Mouse (Mus musculus) lung, embryonic 14.5 days (tissue): ENCODE measurements at regions not wholly inside any gene's neighbourhood (a gene's known extent, or its start where the extent isn't known, plus 50 kb on each side); places are given as distances from the start of the nearest gene placed in this dataset.
A peak's percentile ranks its signal among the peaks of the same experiment; 100 is the strongest.

ENCODE experiments used
- ATAC-seq: fragments of 200-750 bp; cut with Nextera tagmentation; 2 replicates; pipeline ENCODE4 v1.8.0; 2017; ENCODE audit warnings: mild to moderate bottlenecking, moderate TSS enrichment, moderate library complexity; ENCODE audit not compliant: insufficient read depth
- DNase-seq: peaks from one replicate; pipeline ENCODE4 v3.0.0-alpha.2; 2015
- H3K27ac ChIP-seq: fragments of 300-500 bp; sonication (generic); 2 replicates; pipeline ENCODE4 v1.5.1; 2014; ENCODE audit warnings: low read depth, mild to moderate bottlenecking, moderate library complexity
- H3K27me3 ChIP-seq: fragments of 300-500 bp; sonication (generic); 2 replicates; pipeline ENCODE4 v1.6.1; 2014; ENCODE audit warnings: low read length, control low read depth; ENCODE audit not compliant: insufficient read depth
- H3K36me3 ChIP-seq: fragments of 300-500 bp; sonication (generic); 2 replicates; pipeline ENCODE4 v1.6.1; 2014; ENCODE audit warnings: control low read depth; ENCODE audit not compliant: insufficient read depth
- H3K4me1 ChIP-seq: fragments of 300-500 bp; sonication (generic); 2 replicates; pipeline ENCODE4 v1.6.1; 2014; ENCODE audit warnings: antibody characterized with exemption, control low read depth; ENCODE audit not compliant: insufficient read depth
- H3K4me2 ChIP-seq: fragments of 300-500 bp; sonication (generic); 2 replicates; pipeline ENCODE4 v1.6.1; 2014; ENCODE audit warnings: mild to moderate bottlenecking
- H3K4me3 ChIP-seq: fragments of 300-500 bp; sonication (generic); 2 replicates; pipeline ENCODE4 v1.5.1; 2014; ENCODE audit warnings: low read depth, low read length
- H3K9ac ChIP-seq: fragments of 300-500 bp; sonication (generic); 2 replicates; pipeline ENCODE4 v1.6.1; 2014
- H3K9me3 ChIP-seq: fragments of 300-500 bp; sonication (generic); 2 replicates; pipeline ENCODE4 v1.6.1; 2016; ENCODE audit warnings: low read depth, low read length, control low read depth
- CTCF ChIP-seq: IDR thresholded peaks from 2 replicates; pipeline ENCODE4 v1.5.1; 2016; ENCODE audit warnings: antibody characterized with exemption, low read depth
- WGBS: fragments of 180-500 bp; shearing (Covaris S2); extraction: QIAGEN DNeasy Blood & Tissue Kit; methylation state at CpG from one replicate; pipeline ENCODE4 v1.1.7; 2014; 5-methylcytosine and 5-hydroxymethylcytosine counted together

- ATAC-seq = no peak
- no peak for DNase-seq
- TF ChIP-seq CTCF = no peak
- Histone ChIP-seq H3K4me1 (no peaks in the 10 kb centered on the region), H3K27ac (no peak overlapping the region), H3K9ac (no peak overlapping the region), H3K4me3 (no peak overlapping the region), H3K27me3 (no peaks in the 10 kb centered on the region), H3K4me2 (no peak overlapping the region), H3K9me3 (no peaks in the 10 kb centered on the region), H3K36me3 (no peaks in the 10 kb centered on the region)
- 66% methylated on average over 3 of the region's 3 CpGs for WGBS
These were observed 80.1 kb upstream of the Ndufb6 start for GRCm38 (mm10) chr4:40359307-40359706.

- DNase-seq = no peak
- ATAC-seq = no peak
These were observed 78.0 kb upstream of the Ndufb6 start for GRCm38 (mm10) chr4:40357088-40357853.

GRCm38 (mm10) chr4:40355791-40356450, 76.7 kb upstream of the Ndufb6 start:
- Histone ChIP-seq H3K4me2 (no peak overlapping the region), H3K9me3 (no peaks in the 10 kb centered on the region), H3K4me1 (no peaks in the 10 kb centered on the region), H3K9ac (no peak overlapping the region), H3K27me3 (no peaks in the 10 kb centered on the region), H3K4me3 (no peak overlapping the region), H3K27ac (no peak overlapping the region), H3K36me3 (no peaks in the 10 kb centered on the region)
- no peak for TF ChIP-seq CTCF
- DNase-seq (no peak), ATAC-seq (no peak)
- 87% methylated on average over 3 of the region's 3 CpGs for WGBS

More at GRCm38 (mm10) chr4:40357088-40357853, 78.0 kb upstream of the Ndufb6 start:
- no peak for TF ChIP-seq CTCF
- no peaks in the 10 kb centered on the region for H3K9me3 ChIP-seq
- H3K36me3 ChIP-seq = no peaks in the 10 kb centered on the region
- H3K4me2 ChIP-seq = no peak overlapping the region
- H3K27ac ChIP-seq = no peak overlapping the region
- no peak overlapping the region for H3K4me3 ChIP-seq
- H3K9ac ChIP-seq = no peak overlapping the region
- 54% methylated on average over 7 of the region's 7 CpGs for WGBS
- H3K4me1 ChIP-seq = no peaks in the 10 kb centered on the region
- no peaks in the 10 kb centered on the region for H3K27me3 ChIP-seq

DNA sequence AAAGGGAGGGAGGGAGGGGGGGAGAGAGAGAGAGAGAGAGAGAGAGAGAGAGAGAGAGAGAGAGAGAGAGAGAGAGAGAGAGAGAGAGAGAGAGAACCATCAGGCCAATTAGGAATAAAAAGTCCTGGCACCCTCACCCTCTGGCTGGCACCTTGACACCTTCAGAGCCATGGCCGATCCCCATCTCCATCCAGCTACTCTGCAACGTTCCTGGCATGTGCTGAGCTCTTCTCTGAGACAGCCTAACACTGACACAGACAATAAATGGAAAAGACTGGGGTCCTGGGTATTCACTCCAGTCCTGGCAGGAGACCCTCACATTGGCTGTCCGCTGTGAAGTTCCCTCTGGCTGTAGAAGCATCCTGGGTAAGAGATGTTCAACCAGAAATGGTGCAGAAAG, 75.2 kb upstream of the Ndufb6 start:
- Histone ChIP-seq H3K27me3 (no peaks in the 10 kb centered on the region), H3K36me3 (no peaks in the 10 kb centered on the region), H3K4me2 (no peak overlapping the region), H3K9me3 (no peaks in the 10 kb centered on the region), H3K4me3 (no peak overlapping the region), H3K9ac (no peak overlapping the region), H3K27ac (no peak overlapping the region), H3K4me1 (no peaks in the 10 kb centered on the region)
- 66% methylated on average over 3 of the region's 3 CpGs for WGBS
- ATAC-seq (no peak), DNase-seq (no peak)
- no peak for TF ChIP-seq CTCF

GRCm38 (mm10) chr4:40351648-40352047, 72.4 kb upstream of the Ndufb6 start:
- no peak for TF ChIP-seq CTCF
- WGBS = 63% methylated on average over 7 of the region's 7 CpGs
- no peak overlapping the region for H3K9ac ChIP-seq
- H3K9me3 ChIP-seq = no peaks in the 10 kb centered on the region
- no peaks in the 10 kb centered on the region for H3K36me3 ChIP-seq
- H3K4me2 ChIP-seq = no peak overlapping the region
- no peak overlapping the region for H3K27ac ChIP-seq
- no peaks in the 10 kb centered on the region for H3K4me1 ChIP-seq
- no peak for ATAC-seq
- H3K27me3 ChIP-seq = no peaks in the 10 kb centered on the region
- DNase-seq = peak; percentile 15
- no peak overlapping the region for H3K4me3 ChIP-seq

GRCm38 (mm10) chr4:40351090-40351489, 71.9 kb upstream of the Ndufb6 start:
- H3K9me3 ChIP-seq = no peaks in the 10 kb centered on the region
- H3K4me3 ChIP-seq = no peak overlapping the region
- no peaks in the 10 kb centered on the region for H3K27me3 ChIP-seq
- no peak for DNase-seq
- no peak overlapping the region for H3K9ac ChIP-seq
- no peak for ATAC-seq
- no peak overlapping the region for H3K27ac ChIP-seq
- H3K36me3 ChIP-seq = no peaks in the 10 kb centered on the region
- no peaks in the 10 kb centered on the region for H3K4me1 ChIP-seq
- TF ChIP-seq CTCF = no peak
- no peak overlapping the region for H3K4me2 ChIP-seq
- WGBS = 70% methylated on average over 4 of the region's 4 CpGs

GRCm38 (mm10) chr4:40345847-40346246, 66.6 kb upstream of the Ndufb6 start:
- Histone ChIP-seq H3K27me3 (no peaks in the 10 kb centered on the region), H3K9me3 (no peaks in the 10 kb centered on the region), H3K36me3 (no peaks in the 10 kb centered on the region), H3K4me3 (no peak overlapping the region), H3K4me2 (no peak overlapping the region), H3K9ac (no peak overlapping the region), H3K27ac (no peak overlapping the region), H3K4me1 (no peaks in the 10 kb centered on the region)
- no peak for TF ChIP-seq CTCF
- WGBS = 52% methylated on average over 3 of the region's 3 CpGs
- ATAC-seq (no peak), DNase-seq (no peak)
